Mouse (Mus musculus): ENCODE results near the gene Lpin2. TPM values are rescaled to one million over a fixed set of nuclear protein-coding genes. Genes with fewer than 3 reads are reported as not detected.

The Lpin2 gene
- polyA plus RNA-seq, 1 experiment: 6.3 TPM

DNA sequence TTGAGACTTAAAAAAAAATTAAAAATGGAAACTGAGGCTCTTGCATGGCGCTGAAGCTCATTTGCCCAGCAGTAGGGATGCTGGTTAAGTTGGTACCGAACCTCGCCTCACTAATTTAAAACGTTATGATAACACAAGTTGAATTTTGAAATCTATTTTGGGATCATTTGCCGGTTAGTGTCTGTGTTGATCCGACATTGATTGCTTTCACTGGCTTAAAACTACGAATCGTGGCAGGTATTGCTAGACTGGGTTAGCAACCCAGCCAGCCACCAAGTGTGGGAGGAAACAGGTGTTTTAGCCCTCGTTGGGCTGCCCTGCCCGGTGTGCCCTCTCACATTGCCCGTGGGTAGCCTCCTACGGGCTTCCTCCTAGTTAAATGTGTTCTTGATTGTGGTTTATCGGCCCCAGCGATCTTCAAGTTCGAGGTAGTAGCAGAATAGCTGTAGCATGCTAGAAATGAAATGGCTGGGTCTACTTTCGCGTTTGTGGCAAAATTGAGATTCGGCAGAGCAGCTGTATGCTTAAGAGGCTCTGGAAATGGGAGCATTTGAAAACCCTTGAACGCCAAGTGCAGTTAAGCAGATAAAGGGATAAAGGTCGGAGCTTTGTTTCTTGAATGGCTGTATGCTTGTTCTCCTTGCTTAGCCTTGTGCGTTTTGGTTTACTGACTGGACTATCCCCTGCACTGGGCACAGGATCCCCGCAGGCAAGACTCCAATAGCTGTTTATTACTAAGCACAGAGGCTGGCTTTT, 2.2 kb downstream of the Lpin2 start:
- H3K4me1 ChIP-seq (ENCODE audit: control insufficient read depth, insufficient read depth, insufficient read length, low read length): peaks cover 10% of the 10 kb centered on the region; the same call in 1 of the 2 replicates
- H3K4me3 ChIP-seq (ENCODE audit: insufficient read depth, low read depth, low read length): peak overlapping the region; percentile 79
- peak overlapping the region; percentile 34; the same call in 1 of the 2 replicates for H3K27ac ChIP-seq (replicated peaks; ENCODE audit: low read depth, low read length)

DNA sequence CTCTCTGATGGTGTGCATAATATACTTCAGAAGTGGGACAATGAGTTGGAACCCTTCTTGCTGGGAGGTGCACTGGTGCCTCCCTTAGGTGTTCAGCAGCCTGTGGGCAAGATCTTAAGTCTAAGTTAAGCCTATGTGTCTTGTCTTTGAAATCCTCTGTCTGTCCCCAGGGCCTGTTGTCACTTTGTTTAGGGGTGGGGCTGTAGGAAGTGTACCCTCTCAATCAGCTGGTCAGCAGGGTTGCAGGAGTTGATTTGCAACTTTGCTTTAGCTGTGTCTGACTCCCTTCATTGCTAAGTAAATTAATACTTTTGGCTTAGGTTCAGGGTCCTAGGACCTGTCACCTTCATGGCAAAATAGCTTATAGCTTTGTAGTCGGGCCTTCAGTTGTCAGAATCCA, 3.0 kb downstream of the Lpin2 start:
- Histone ChIP-seq H3K4me1 (ENCODE audit: control insufficient read depth, insufficient read depth, insufficient read length, low read length) (peaks cover 13% of the 10 kb centered on the region; the same call in 1 of the 2 replicates), H3K4me3 (ENCODE audit: insufficient read depth, low read depth, low read length) (no peak overlapping the region), H3K27ac (replicated peaks; ENCODE audit: low read depth, low read length) (no peak overlapping the region)

DNA sequence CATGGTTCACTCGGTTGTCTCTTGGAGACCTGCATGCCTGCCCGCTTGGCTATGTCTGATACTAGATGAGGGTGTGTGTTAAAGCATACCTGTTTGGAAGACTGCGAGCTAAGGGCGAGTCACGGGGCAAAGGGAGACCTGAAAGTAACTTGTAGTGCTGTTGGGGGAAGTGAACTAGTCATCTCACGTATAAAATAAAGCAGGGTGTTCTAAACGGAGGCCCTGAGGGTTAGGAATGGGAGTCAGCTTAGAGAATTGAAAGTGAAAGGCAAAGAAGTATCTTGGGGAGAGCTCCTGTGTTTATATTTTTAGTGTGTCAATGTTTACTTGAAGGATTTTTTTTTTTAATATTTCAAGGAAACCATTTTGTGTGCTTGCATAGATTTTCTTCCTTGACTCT, 8.2 kb downstream of the Lpin2 start:
- no peak overlapping the region for H3K4me3 ChIP-seq (ENCODE audit: insufficient read depth, low read depth, low read length)
- peaks cover 4% of the 10 kb centered on the region; the same call in 1 of the 2 replicates for H3K4me1 ChIP-seq (ENCODE audit: control insufficient read depth, insufficient read depth, insufficient read length, low read length)
- no peak overlapping the region for H3K27ac ChIP-seq (replicated peaks; ENCODE audit: low read depth, low read length)

DNA sequence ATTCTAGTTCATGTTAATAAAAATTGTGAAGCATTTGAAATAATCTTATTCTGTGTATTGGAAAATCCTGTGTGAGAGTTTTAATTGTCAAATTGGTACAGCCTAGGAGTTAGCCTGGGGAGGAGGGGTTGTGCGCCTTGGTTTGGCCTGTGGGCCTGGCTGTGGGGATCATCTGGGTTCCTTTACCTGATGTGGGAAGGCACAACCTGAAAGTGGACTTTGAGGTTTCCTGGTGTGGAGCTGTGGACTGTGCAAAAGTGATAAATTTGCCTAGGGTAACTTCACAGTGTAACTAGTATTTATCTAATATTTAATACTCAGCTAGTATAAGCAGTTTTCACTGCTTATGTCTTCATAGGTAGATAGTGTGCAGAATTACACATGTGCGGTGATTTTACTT, 8.7 kb downstream of the Lpin2 start:
- Histone ChIP-seq H3K4me3 (ENCODE audit: insufficient read depth, low read depth, low read length) (no peak overlapping the region), H3K4me1 (ENCODE audit: control insufficient read depth, insufficient read depth, insufficient read length, low read length) (peaks cover 4% of the 10 kb centered on the region; the same call in 1 of the 2 replicates), H3K27ac (replicated peaks; ENCODE audit: low read depth, low read length) (no peak overlapping the region)

DNA sequence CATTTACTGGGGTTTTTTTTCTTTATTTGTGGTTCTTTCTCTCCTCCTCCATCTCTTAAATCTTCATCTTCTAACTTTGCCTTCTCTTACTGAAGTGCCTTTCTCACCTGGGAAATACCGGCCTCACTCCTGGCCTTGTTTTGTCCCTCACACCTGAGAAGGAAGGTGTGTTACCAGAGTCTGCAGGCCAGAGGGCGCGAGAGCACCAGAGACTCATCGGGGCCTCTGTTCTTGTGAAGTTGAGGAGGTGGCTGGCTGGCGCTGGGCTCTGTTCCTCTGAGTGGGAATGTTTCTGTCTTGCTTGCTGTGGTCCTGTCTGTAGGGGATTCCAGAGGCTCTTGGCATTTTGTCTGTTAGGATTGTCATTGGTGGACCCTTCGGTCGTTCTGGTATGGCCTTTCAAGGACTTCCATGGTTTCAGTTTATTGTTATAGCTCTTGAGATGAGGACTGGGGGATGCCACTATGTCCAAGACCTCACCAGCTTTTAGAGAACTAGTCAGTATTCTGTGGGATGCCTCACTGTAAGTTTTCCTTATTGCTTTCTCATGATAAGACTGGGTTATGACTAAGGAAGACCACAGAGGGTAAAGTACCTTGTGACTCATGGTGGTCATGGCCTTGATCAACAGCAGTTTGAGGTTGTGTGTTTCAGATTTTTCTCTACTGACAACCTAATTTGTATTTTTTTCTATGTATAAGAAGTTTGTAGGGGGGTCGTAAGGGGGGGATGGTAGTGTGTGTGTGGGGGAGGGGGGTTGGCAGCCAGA, 9.5 kb downstream of the Lpin2 start:
- peaks cover 4% of the 10 kb centered on the region; the same call in 1 of the 2 replicates for H3K4me1 ChIP-seq (ENCODE audit: control insufficient read depth, insufficient read depth, insufficient read length, low read length)
- no peak overlapping the region for H3K4me3 ChIP-seq (ENCODE audit: insufficient read depth, low read depth, low read length)
- H3K27ac ChIP-seq (replicated peaks; ENCODE audit: low read depth, low read length): no peak overlapping the region

DNA sequence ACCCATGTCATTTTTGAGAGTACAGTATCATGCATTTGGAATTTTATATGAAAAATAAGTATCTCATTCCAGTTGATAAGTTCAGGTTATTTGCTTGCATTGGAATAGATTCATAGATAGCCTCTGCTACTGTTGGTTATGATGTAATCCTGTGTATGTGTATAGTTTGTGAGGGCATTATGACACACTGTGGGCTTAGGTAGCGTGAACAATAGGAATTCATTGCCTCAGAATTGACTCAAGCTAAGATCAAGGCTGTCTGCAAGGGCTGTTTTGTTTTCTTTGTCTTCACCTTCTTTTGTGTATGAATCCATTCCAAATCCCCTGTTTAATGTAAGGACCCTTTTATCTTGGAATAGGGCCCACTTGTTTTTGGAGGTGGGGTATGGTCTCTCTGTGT, 10.7 kb downstream of the Lpin2 start:
- Histone ChIP-seq H3K4me3 (ENCODE audit: insufficient read depth, low read depth, low read length) (no peak overlapping the region), H3K4me1 (ENCODE audit: control insufficient read depth, insufficient read depth, insufficient read length, low read length) (peaks cover 4% of the 10 kb centered on the region; the same call in 1 of the 2 replicates), H3K27ac (replicated peaks; ENCODE audit: low read depth, low read length) (no peak overlapping the region)

DNA sequence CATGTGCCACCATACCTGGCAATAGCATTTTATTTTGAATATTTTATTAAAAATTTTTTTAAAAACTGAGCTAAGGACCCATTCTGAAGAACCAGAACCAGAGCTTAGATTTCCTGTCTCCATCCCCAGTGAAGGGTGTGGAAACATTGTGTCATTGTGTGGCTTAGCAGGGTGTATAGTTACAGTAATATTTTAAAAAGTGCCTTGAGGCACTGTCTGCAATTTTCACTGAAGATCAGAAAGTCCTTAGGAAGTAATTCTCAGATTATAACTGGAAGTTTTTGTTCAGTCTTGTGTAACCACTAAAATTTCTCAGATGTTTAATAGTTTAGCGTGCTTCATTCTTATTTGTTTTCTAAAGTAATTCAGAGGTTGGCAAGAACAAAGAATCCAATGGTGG, 11.1 kb downstream of the Lpin2 start:
- H3K27ac ChIP-seq (replicated peaks; ENCODE audit: low read depth, low read length): no peak overlapping the region
- H3K4me3 ChIP-seq (ENCODE audit: insufficient read depth, low read depth, low read length): no peak overlapping the region
- H3K4me1 ChIP-seq (ENCODE audit: control insufficient read depth, insufficient read depth, insufficient read length, low read length): peaks cover 4% of the 10 kb centered on the region; the same call in 1 of the 2 replicates

DNA sequence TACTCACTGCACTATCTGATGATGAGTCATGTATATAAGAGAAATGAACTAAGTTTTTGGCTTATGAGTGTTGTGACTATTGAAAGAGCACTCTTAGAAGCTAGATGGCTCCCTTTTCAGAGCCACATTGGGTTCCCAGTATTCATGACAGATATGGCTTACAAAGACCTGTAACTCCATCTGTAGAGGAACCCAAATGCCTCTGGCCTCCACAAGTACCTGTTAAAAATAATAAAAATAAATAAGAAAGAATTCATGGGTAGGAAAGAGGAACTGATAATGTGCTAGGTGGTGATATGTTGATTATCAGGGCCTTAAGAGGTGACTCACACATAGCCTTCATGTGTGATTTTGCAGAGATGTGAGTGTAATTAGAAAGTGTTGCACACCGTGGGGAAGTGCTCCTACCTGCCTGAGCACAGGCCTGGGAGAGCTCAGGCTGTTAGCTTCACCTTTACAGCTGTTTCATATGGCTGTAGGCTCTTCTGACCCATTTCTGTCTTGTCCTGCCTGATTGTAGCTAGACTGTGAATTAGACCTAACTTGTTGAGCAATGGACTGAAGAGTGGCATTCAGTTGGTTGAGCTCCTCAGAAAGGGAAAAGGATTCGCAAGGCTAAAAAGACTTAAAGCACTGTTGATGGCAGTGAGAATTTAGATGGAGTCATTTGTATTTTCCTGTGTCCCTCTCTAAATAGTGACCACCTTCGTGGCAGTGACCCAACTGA, 12.7 kb downstream of the Lpin2 start:
- Histone ChIP-seq H3K4me3 (ENCODE audit: insufficient read depth, low read depth, low read length) (peak overlapping the region; percentile 41; the same call in 1 of the 2 replicates), H3K27ac (replicated peaks; ENCODE audit: low read depth, low read length) (no peak overlapping the region), H3K4me1 (ENCODE audit: control insufficient read depth, insufficient read depth, insufficient read length, low read length) (no peaks in the 10 kb centered on the region)

DNA sequence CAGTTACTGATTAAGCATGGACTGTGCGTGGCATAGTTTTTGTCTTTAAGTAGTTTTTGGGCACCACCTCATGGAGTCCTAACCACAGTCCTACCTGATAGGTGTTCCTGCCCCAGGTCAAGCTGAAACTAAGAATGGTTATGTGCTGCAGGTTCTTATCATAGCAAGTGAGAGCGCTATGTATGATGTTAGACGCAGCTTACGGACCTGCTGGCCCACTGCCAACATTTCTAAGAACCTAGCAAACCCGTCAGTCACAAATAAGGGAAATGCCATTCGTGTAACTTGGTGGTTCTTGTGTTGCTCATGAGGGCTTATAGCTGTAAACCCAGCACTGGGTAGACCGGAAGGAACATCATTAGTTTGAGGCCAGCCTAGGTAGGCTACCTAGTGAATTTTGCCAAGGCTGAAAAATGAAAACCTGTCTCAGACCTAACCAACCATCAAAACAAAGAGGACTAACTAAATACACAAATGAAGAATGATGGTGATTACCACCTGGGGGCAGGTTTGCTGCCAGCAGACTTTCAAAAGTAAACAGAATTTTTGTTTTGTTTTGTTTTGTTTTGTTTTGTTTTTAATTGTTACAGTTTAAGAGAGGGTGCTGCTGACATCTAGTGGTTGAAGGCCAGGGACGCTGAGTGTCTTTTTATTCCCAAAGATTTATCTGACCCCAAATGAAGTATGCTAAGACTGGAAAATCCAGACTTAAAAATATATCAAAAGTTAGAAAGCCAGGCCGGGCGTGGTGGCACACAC, 13.5 kb downstream of the Lpin2 start:
- peak overlapping the region; percentile 41 for H3K4me3 ChIP-seq (ENCODE audit: insufficient read depth, low read depth, low read length)
- no peaks in the 10 kb centered on the region for H3K4me1 ChIP-seq (ENCODE audit: control insufficient read depth, insufficient read depth, insufficient read length, low read length)
- no peak overlapping the region for H3K27ac ChIP-seq (replicated peaks; ENCODE audit: low read depth, low read length)

DNA sequence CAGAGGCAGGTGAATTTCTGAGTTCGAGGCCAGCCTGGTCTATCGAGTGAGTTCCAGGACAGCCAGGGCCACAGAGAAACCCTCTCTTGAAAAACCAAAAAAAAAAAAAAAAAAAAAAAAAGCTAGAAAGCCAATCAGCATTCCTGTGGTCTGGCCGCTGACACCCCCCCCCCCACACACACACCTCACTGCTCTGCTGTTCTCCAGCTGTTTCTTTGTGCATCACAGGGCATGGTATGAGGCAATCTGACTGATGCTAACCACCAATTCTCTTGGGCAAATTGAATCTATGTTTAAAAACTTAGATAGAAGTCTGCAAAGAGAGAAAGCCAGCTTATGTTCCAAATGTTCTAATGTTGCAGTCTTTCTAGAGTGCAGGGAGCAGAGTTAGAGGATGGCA, 14.1 kb downstream of the Lpin2 start:
- no peaks in the 10 kb centered on the region for H3K4me1 ChIP-seq (ENCODE audit: control insufficient read depth, insufficient read depth, insufficient read length, low read length)
- no peak overlapping the region for H3K27ac ChIP-seq (replicated peaks; ENCODE audit: low read depth, low read length)
- no peak overlapping the region for H3K4me3 ChIP-seq (ENCODE audit: insufficient read depth, low read depth, low read length)

DNA sequence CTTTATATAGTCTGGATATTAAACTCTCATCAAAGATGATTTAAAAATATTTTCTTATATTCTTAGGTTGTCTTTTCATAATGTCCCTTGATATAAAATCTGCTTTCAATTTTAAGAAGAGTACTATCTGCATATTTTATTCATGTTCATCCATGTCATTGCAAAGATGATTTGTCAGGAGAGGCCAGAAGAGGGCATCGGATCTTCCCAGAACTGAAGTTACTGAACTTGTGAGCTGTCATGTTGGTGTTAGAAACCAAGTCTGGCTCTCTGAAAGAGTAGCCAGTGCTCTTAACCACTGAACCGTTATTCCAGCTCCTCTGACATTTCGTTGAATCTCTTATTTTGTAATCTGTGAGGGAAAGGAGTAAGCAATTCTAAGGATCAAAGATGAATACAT, 17.0 kb downstream of the Lpin2 start:
- Histone ChIP-seq H3K4me3 (ENCODE audit: insufficient read depth, low read depth, low read length) (no peak overlapping the region), H3K4me1 (ENCODE audit: control insufficient read depth, insufficient read depth, insufficient read length, low read length) (no peaks in the 10 kb centered on the region; the same call in 1 of the 2 replicates), H3K27ac (replicated peaks; ENCODE audit: low read depth, low read length) (no peak overlapping the region)

DNA sequence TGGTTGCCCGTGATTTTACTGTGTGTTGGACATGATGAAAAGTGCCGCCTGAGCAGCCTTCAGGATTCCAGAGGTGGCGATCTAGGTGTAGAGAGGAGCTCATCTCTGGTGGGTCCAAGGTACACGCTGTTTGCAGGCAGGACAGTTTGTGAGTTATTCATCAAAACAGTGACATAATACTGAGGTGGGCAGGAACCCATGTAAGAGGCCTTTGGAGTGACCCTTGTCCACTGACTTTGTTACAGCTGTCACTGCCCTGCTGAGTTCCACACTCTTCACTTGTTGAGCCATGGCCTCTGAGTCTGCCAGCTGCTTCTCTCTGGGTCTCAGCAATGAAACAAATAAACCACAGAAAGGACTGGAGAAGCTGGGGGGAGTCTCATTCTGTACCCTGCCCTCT, 19.8 kb downstream of the Lpin2 start:
- no peak overlapping the region for H3K27ac ChIP-seq (replicated peaks; ENCODE audit: low read depth, low read length)
- H3K4me1 ChIP-seq (ENCODE audit: control insufficient read depth, insufficient read depth, insufficient read length, low read length): no peaks in the 10 kb centered on the region; the same call in 1 of the 2 replicates
- no peak overlapping the region for H3K4me3 ChIP-seq (ENCODE audit: insufficient read depth, low read depth, low read length)

DNA sequence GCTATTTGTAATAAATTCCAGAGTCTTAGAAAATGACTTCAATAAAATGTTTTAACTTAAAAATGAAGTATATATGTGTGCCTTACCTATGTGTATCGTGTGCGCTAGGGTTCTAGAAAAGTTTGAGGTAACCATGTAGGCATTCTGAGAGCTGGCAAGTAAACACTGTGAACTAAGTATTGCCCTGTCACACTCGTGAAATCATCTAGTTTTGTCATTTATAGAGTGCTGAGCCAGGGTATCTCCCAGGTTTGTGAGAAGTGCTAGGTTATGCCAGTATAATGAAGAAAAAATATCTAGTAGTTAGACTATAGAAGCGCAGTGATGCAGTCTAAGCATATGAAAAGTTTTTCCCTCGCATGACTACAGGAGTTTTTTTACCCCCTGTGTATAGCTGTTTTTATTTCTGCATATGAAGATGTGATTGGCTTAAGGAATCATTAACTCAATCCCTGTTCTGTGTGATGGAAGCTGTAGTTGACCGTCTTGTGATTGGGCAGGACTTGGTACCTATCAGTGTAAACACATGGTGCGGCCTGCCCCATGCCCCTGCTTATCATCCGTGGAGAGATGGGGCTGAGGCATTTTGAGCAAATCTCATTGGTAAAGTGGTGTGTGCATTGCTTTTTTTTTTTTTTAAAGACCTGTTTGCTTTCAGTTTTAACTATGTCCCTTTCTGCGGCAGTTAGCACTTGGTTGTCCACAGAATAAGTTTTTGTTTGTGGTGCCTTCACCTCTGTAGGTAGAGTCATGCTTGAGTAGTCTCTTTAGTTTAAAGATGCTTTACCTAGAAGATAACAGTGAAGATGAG, 21.8 kb downstream of the Lpin2 start:
- H3K4me3 ChIP-seq (ENCODE audit: insufficient read depth, low read depth, low read length): no peak overlapping the region
- no peaks in the 10 kb centered on the region; the same call in 1 of the 2 replicates for H3K4me1 ChIP-seq (ENCODE audit: control insufficient read depth, insufficient read depth, insufficient read length, low read length)
- H3K27ac ChIP-seq (replicated peaks; ENCODE audit: low read depth, low read length): no peak overlapping the region

DNA sequence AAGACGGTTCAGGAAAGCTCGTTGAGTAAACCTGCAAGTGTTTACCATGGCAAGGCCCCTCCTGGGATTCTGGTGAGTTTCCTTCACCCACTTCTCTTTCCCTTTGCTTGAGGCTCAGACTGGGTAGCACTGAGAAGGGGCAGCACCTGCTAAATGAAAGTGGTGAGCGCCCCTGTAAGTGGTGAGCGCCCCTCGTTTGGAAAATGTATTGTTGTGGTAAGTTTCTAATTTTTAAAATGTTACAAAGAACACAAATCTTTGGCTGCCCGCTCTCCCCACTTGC, 22.4 kb downstream of the Lpin2 start:
- Histone ChIP-seq H3K27ac (replicated peaks; ENCODE audit: low read depth, low read length) (no peak overlapping the region), H3K4me3 (ENCODE audit: insufficient read depth, low read depth, low read length) (no peak overlapping the region), H3K4me1 (ENCODE audit: control insufficient read depth, insufficient read depth, insufficient read length, low read length) (no peaks in the 10 kb centered on the region; the same call in 1 of the 2 replicates)

Measured in brown adipose tissue, adult 24 weeks (tissue).